Mouse (Mus musculus): ENCODE data around the gene Ccdc85c. TPM values are rescaled to one million over a fixed set of nuclear protein-coding genes. Genes with fewer than 3 reads are reported as not detected.

The Ccdc85c gene
- total RNA-seq, 1 experiment from 2014 or later: 2.4 TPM

- ATAC-seq (replicated peaks; ENCODE audit: low read depth, poor library complexity, severe bottlenecking): no peak
Observed at GRCm38 (mm10) chr12:108195761-108196160, 79.5 kb downstream of the Ccdc85c start.

GRCm38 (mm10) chr12:108193878-108194277 lies 81.3 kb downstream of the Ccdc85c start:
- ATAC-seq (replicated peaks; ENCODE audit: low read depth, poor library complexity, severe bottlenecking): no peak

DNA sequence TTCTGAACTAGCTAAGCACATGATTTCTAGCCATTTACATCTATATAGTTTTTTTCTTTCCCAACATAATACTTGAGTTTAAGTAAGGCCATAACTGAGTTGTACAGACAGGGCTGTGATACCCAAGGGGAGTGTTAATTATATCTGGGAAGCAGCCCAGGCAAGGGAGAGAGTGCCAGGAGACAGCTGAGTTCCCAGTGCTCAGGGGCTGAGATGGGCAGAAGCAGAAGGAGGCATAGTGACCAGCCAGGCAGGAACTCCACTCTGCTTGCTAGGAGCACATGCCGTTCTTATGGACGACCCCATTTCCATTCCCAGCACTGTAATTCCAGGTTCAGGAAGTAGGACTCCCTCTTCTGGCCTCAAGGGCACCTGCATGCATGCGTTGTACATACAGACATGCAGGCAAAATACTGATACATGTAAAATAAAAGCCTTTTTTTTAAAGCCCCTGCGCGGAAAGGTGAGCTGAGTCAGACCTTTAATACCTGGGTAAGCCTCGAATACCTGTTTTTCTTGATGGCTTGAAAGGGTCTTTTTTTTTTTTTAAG lies 87.6 kb downstream of the Ccdc85c start:
- no peak for ATAC-seq (replicated peaks; ENCODE audit: low read depth, poor library complexity, severe bottlenecking)

- ATAC-seq (replicated peaks; ENCODE audit: low read depth, poor library complexity, severe bottlenecking): no peak
Observed at GRCm38 (mm10) chr12:108181716-108182115, 93.5 kb downstream of the Ccdc85c start.

DNA sequence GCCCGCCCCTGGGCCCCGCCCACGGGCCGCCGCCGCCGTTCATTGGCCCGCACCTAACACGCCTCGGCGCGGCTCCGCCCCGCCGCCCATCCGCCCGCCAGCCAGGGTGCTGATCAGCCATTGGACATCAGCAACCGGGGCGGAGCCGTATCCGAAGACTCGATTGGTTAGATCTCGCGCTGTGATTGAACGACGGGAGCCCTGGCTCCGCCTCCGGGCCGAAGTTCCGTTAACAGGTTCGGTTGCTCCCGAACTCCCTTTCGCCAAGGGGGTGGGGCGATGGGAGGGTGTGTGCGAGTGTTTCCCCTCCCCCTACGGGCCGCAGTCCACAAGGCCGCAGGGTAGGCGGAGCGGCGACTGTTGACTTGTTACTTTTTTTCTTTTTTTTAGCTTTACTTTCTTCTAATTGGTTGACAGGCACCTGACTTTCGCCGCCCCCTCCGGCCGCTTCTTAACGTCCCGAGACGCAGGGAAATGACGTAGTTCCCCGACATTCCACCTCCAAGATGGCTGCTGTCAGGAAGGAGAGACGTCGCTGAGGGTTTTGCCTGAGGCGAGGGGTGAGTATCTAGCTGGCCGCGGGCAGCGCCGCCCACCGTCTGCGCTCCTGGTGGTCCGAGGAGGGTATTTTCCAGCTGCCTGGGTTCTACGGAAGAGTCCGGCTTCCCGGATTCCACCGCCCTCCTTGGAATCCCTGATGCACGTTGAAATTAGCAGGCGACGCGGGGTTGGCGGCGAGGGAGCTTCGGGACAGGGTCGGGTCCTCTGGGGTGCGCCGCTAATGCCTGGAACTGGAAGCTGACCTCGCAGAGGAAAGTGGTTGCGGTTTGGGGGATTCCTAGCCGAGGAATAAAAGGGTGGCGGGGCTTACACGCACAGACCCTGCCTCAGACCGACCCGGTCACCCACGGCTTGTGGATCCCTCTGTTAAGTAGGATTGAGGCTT lies 95.6 kb downstream of the Ccdc85c start, which contains the start of gene Ccnk:
Ccnk (plus strand) TSS at position 259 of the 946 bp plus-strand sequence.
- peak; percentile 85 for ATAC-seq (replicated peaks; ENCODE audit: low read depth, poor library complexity, severe bottlenecking)

DNA sequence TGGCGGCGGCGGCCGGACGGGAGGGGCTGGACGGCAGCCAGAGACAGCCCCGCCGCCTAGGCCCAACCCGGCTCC lies 96.1 kb downstream of the Ccdc85c start, which contains the start of gene Setd3:
Setd3 (minus strand) TSS at position 69 of the 75 bp plus-strand sequence.
- ATAC-seq (replicated peaks; ENCODE audit: low read depth, poor library complexity, severe bottlenecking): no peak

GRCm38 (mm10) chr12:108178331-108179245 lies 96.6 kb downstream of the Ccdc85c start:
- ATAC-seq (replicated peaks; ENCODE audit: low read depth, poor library complexity, severe bottlenecking): peak; percentile 36

- ATAC-seq (replicated peaks; ENCODE audit: low read depth, poor library complexity, severe bottlenecking): no peak
Observed at GRCm38 (mm10) chr12:108176366-108176765, 98.9 kb downstream of the Ccdc85c start.

DNA sequence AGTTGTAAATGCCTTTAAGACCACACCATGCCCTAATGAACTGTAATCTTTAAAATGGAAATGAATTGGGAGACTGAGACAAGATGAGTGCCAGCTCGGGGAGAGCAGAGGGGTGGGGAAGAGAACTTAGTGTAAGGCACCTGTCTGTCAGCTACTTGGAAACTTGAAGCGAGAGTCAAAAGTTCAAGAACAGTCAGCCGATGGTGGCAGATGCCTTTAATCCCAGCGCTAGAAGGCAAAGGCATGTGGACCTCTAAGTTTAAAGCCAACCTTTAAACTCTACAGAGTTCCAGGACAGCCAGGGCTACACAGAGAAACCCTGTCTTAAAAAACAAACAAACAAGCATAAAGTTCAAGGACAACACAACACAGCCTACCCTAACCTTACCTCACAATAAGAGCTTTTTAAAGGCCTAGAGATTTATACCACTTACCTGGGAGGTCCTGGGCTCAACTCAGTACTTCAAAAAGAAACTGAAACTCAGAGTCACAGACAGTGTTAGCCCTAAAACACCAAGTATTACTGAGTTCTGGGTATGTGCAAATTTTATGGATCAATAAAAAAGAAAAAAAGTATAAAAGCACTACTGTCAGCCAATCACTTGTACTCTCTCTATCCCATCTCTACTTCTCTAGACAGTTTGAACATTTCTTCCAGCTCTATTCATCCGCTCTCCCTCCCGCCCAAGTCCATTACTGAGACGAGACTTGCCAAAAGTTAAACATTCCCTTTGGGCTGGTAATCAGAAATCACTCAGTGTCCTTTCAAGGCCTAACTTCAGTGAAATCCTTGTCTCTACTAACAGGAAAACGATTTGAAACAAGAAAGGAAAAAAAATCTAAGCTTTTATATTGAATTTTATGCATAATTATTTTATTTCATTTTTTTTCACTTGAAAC lies 100.4 kb downstream of the Ccdc85c start:
- ATAC-seq (replicated peaks; ENCODE audit: low read depth, poor library complexity, severe bottlenecking): no peak

GRCm38 (mm10) chr12:108172639-108173038 lies 102.6 kb downstream of the Ccdc85c start:
- no peak for ATAC-seq (replicated peaks; ENCODE audit: low read depth, poor library complexity, severe bottlenecking)

- ATAC-seq (replicated peaks; ENCODE audit: low read depth, poor library complexity, severe bottlenecking): no peak
Observed at GRCm38 (mm10) chr12:108171336-108171735, 103.9 kb downstream of the Ccdc85c start.

- ATAC-seq (replicated peaks; ENCODE audit: low read depth, poor library complexity, severe bottlenecking): peak; percentile 84
Observed at GRCm38 (mm10) chr12:108170467-108170866, 104.8 kb downstream of the Ccdc85c start.

GRCm38 (mm10) chr12:108168909-108169308 lies 106.3 kb downstream of the Ccdc85c start:
- ATAC-seq (replicated peaks; ENCODE audit: low read depth, poor library complexity, severe bottlenecking): peak; percentile 61

DNA sequence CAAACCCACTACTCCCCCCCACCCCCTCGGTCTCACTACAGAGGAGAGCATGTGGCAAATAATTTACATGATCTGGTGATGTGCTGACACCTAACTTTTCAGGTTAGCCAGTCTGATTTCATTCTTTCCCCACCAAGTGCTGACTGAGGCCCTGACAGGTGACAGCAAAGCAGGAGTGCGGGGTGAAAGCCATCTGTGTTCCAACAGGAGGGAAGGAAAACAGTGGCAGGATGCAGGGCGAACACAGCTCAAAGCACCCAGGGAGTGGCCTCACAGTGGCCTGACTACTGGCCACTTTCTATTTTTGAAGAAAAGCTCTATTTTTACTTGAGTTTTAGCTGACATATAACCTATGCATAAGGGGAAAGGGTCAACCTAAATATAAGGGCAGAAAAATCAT lies 111.5 kb downstream of the Ccdc85c start:
- no peak for ATAC-seq (replicated peaks; ENCODE audit: low read depth, poor library complexity, severe bottlenecking)

DNA sequence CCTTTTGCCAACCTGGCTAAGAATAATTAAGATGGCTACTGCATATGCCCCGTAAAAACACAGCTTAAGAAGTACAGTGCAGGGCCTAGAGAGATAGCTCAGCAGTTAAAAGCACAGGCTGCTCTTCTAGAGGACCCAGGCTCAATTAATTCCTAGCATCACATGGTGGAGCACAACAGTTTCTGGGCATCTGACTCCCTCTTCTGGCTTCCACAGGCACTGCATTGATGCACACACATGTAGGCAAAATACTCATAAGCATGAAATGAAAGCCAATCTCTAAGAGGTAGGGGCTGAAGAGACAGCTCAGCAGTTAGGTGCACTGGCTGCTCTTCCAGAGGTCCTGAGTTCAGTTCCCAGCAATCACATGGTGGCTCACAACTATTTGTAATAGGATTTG lies 113.2 kb downstream of the Ccdc85c start:
- peak; percentile 76 for ATAC-seq (replicated peaks; ENCODE audit: low read depth, poor library complexity, severe bottlenecking)

GRCm38 (mm10) chr12:108159863-108160262 lies 115.4 kb downstream of the Ccdc85c start:
- 0 out of 2 replicates have a peak, but pooled peaks have one; percentile 60 for ATAC-seq (replicated peaks; ENCODE audit: low read depth, poor library complexity, severe bottlenecking)

Measured in common myeloid progenitor, adult 5-6 weeks (primary cell).